Mouse (Mus musculus) stomach, embryonic 14.5 days (tissue): ENCODE results near the gene Gabarap. TPM values are rescaled to one million over a fixed set of nuclear protein-coding genes. Genes with fewer than 3 reads are reported as not detected.
A peak's percentile ranks its signal among the peaks of the same experiment; 100 is the strongest.

Experiments
- ATAC-seq: fragments of 200-750 bp; cut with Nextera tagmentation; 2 replicates; pipeline ENCODE4 v1.8.0; 2017; ENCODE audit warnings: low read depth, moderate TSS enrichment; ENCODE audit not compliant: insufficient number of reproducible peaks, insufficient read depth, low FRiP score
- H3K27ac ChIP-seq: fragments of 300-500 bp; sonication (generic); 2 replicates; pipeline ENCODE4 v1.5.1; 2014; ENCODE audit warnings: mild to moderate bottlenecking, low read length, moderate library complexity, mixed read lengths
- H3K27me3 ChIP-seq: fragments of 300-500 bp; sonication (generic); 2 replicates; pipeline ENCODE4 v1.6.1; 2014; ENCODE audit warnings: low read length, control low read depth, mixed read lengths; ENCODE audit not compliant: control insufficient read depth, insufficient read depth
- H3K36me3 ChIP-seq: fragments of 300-500 bp; sonication (generic); 2 replicates; pipeline ENCODE4 v1.6.1; 2014; ENCODE audit warnings: mild to moderate bottlenecking, control low read depth, low read length, moderate library complexity, mixed read lengths; ENCODE audit not compliant: control insufficient read depth, insufficient read depth
- H3K4me1 ChIP-seq: fragments of 300-500 bp; sonication (generic); 2 replicates; pipeline ENCODE4 v1.6.1; 2014; ENCODE audit warnings: low read length, control low read depth, mixed read lengths; ENCODE audit not compliant: control insufficient read depth, insufficient read depth
- H3K4me2 ChIP-seq: fragments of 300-500 bp; sonication (generic); replicated peaks from 2 replicates; pipeline ENCODE4 v1.6.1; 2014; ENCODE audit warnings: low read depth, low read length, control low read depth
- H3K4me3 ChIP-seq: fragments of 300-500 bp; sonication (generic); 2 replicates; pipeline ENCODE4 v1.5.1; 2014; ENCODE audit warnings: low read depth, low read length, control low read depth
- H3K9ac ChIP-seq: fragments of 300-500 bp; sonication (generic); replicated peaks from 2 replicates; pipeline ENCODE4 v1.6.1; 2014; ENCODE audit warnings: low read depth, mild to moderate bottlenecking, control low read depth, low read length, moderate library complexity, mixed read lengths
- H3K9me3 ChIP-seq: fragments of 300-500 bp; sonication (generic); 2 replicates; pipeline ENCODE4 v1.6.1; 2016; ENCODE audit warnings: low read depth, low read length, control low read depth; ENCODE audit not compliant: control insufficient read depth
- WGBS: fragments of 180-500 bp; shearing (Covaris S2); extraction: QIAGEN DNeasy Blood & Tissue Kit; methylation state at CpG from one replicate; pipeline ENCODE4 v1.1.7; 2014; 5-methylcytosine and 5-hydroxymethylcytosine counted together
- polyA plus RNA-seq: library from polyadenylated mRNA; unstranded; fragments of >200 nt; fragmentation: Nextera tagmentation; extraction: Ambion mirVana; gene quantifications from 2 replicates; pipeline ENCODE4 v1.2.1, GENCODE M21; 2014

Gene Gabarap
- polyA plus RNA-seq, 1 experiment from 2014 or later = 523 TPM

- peaks cover 31% of the 10 kb centered on the region for H3K36me3 ChIP-seq
- under 1% methylated on average over 57 of the region's 60 CpGs for WGBS
Observed at GRCm38 (mm10) chr11:69980196-69981140, 10.5 kb upstream of the Gabarap start.

GRCm38 (mm10) chr11:69981141-69981762, 9.7 kb upstream of the Gabarap start, which contains the start of gene Ctdnep1:
Gene Ctdnep1 (plus strand): TSS chr11:69981156.
- ATAC-seq = no peak
- Histone ChIP-seq H3K36me3 (peaks cover 30% of the 10 kb centered on the region), H3K9ac (peak within 1 kb of the TSS; percentile 90), H3K4me2 (peak within 1 kb of the TSS; percentile 81), H3K4me3 (peak within 1 kb of the TSS; percentile 85), H3K9me3 (no peaks in the 10 kb centered on the region), H3K27ac (peak within 1 kb of the TSS; percentile 99), H3K27me3 (no peaks in the 10 kb centered on the region), H3K4me1 (peaks cover 16% of the 10 kb centered on the region; the same call in 1 of the 2 replicates)
- WGBS = under 1% methylated on average over 43 of the region's 43 CpGs

More at GRCm38 (mm10) chr11:69980196-69981140, 10.5 kb upstream of the Gabarap start:
- Histone ChIP-seq H3K9ac (peak overlapping the region; percentile 90), H3K4me3 (peak overlapping the region; percentile 85), H3K4me1 (peaks cover 16% of the 10 kb centered on the region; the same call in 1 of the 2 replicates), H3K27me3 (no peaks in the 10 kb centered on the region), H3K9me3 (no peaks in the 10 kb centered on the region), H3K27ac (peak overlapping the region; percentile 99), H3K4me2 (peak overlapping the region; percentile 81)
- ATAC-seq = peak; percentile 95

- H3K4me1 ChIP-seq = peaks cover 16% of the 10 kb centered on the region; the same call in 1 of the 2 replicates
- WGBS = 48% methylated on average over 8 of the region's 8 CpGs
- peak within 1 kb of the TSS; percentile 99 for H3K27ac ChIP-seq
- peak within 1 kb of the TSS; percentile 85 for H3K4me3 ChIP-seq
- H3K9ac ChIP-seq = peak within 1 kb of the TSS; percentile 90
- peak within 1 kb of the TSS; percentile 78 for H3K4me2 ChIP-seq
- H3K36me3 ChIP-seq = peaks cover 29% of the 10 kb centered on the region
- ATAC-seq = no peak
- no peaks in the 10 kb centered on the region for H3K27me3 ChIP-seq
- H3K9me3 ChIP-seq = no peaks in the 10 kb centered on the region
Observed at GRCm38 (mm10) chr11:69982225-69982624, 8.7 kb upstream of the Gabarap start, which contains the start of gene Elp5. Gene Elp5 (minus strand): TSS chr11:69982517.

GRCm38 (mm10) chr11:69982877-69983276, 8.1 kb upstream of the Gabarap start:
- no peak overlapping the region for H3K27ac ChIP-seq
- H3K4me2 ChIP-seq = peak overlapping the region; percentile 78
- peak overlapping the region; percentile 85 for H3K4me3 ChIP-seq
- no peak for ATAC-seq
- H3K9me3 ChIP-seq = no peaks in the 10 kb centered on the region
- H3K27me3 ChIP-seq = no peaks in the 10 kb centered on the region
- H3K4me1 ChIP-seq = peaks cover 16% of the 10 kb centered on the region; the same call in 1 of the 2 replicates
- 22% methylated on average over 5 of the region's 5 CpGs for WGBS
- peaks cover 28% of the 10 kb centered on the region for H3K36me3 ChIP-seq
- peak overlapping the region; percentile 14; the same call in 1 of the 2 replicates for H3K9ac ChIP-seq

GRCm38 (mm10) chr11:69983377-69983776, 7.6 kb upstream of the Gabarap start:
- H3K4me2 ChIP-seq = 0 out of 2 replicates have a peak overlapping the region, but pooled peaks have one; percentile 78
- no peak for ATAC-seq
- no peak overlapping the region for H3K9ac ChIP-seq
- no peak overlapping the region for H3K4me3 ChIP-seq
- H3K27me3 ChIP-seq = no peaks in the 10 kb centered on the region
- 79% methylated on average over 4 of the region's 4 CpGs for WGBS
- H3K9me3 ChIP-seq = no peaks in the 10 kb centered on the region
- H3K4me1 ChIP-seq = peaks cover 16% of the 10 kb centered on the region; the same call in 1 of the 2 replicates
- H3K36me3 ChIP-seq = peaks cover 31% of the 10 kb centered on the region
- H3K27ac ChIP-seq = no peak overlapping the region

GRCm38 (mm10) chr11:69984431-69984830, 6.5 kb upstream of the Gabarap start:
- Histone ChIP-seq H3K9me3 (no peaks in the 10 kb centered on the region), H3K36me3 (peaks cover 42% of the 10 kb centered on the region), H3K4me2 (no peak overlapping the region), H3K4me1 (peaks cover 16% of the 10 kb centered on the region; the same call in 1 of the 2 replicates), H3K4me3 (no peak overlapping the region), H3K27ac (no peak overlapping the region), H3K9ac (no peak overlapping the region), H3K27me3 (no peaks in the 10 kb centered on the region)
- no peak for ATAC-seq
- WGBS = 94% methylated on average over 8 of the region's 8 CpGs

GRCm38 (mm10) chr11:69989949-69990348, 994 bp upstream of the Gabarap start:
- H3K9me3 ChIP-seq = no peaks in the 10 kb centered on the region
- H3K27ac ChIP-seq = peak overlapping the region; percentile 89; the same call in 1 of the 2 replicates
- H3K4me2 ChIP-seq = no peak overlapping the region
- ATAC-seq = no peak
- WGBS = 86% methylated on average over 8 of the region's 8 CpGs
- H3K4me3 ChIP-seq = no peak overlapping the region
- peaks cover 8% of the 10 kb centered on the region; the same call in 1 of the 2 replicates for H3K4me1 ChIP-seq
- peaks cover 41% of the 10 kb centered on the region for H3K36me3 ChIP-seq
- H3K27me3 ChIP-seq = no peaks in the 10 kb centered on the region
- H3K9ac ChIP-seq = no peak overlapping the region

GRCm38 (mm10) chr11:69991711-69992110, 768 bp downstream of the Gabarap start:
- Histone ChIP-seq H3K9me3 (no peaks in the 10 kb centered on the region), H3K4me1 (peaks cover 8% of the 10 kb centered on the region; the same call in 1 of the 2 replicates), H3K27ac (peak overlapping the region; percentile 89), H3K4me2 (peak overlapping the region; percentile 63), H3K36me3 (peaks cover 31% of the 10 kb centered on the region), H3K4me3 (peak overlapping the region; percentile 74), H3K9ac (peak overlapping the region; percentile 81), H3K27me3 (no peaks in the 10 kb centered on the region)
- no peak for ATAC-seq
- WGBS = under 1% methylated on average over 15 of the region's 15 CpGs
